Mouse (Mus musculus) forebrain, embryonic 12.5 days (tissue): ENCODE results near the gene Apoc3. TPM values are rescaled to one million over a fixed set of nuclear protein-coding genes. Genes with fewer than 3 reads are reported as not detected.

ENCODE experiments used
- ATAC-seq: fragments of 200-750 bp; cut with Nextera tagmentation; 2 replicates; pipeline ENCODE4 v1.8.0; 2017; ENCODE audit warnings: moderate TSS enrichment; ENCODE audit not compliant: low FRiP score
- H3K27ac ChIP-seq: fragments of 300-500 bp; sonication (generic); 2 replicates; pipeline ENCODE4 v1.5.1; 2016; ENCODE audit warnings: mild to moderate bottlenecking
- H3K27me3 ChIP-seq: fragments of 300-500 bp; sonication (generic); 2 replicates; pipeline ENCODE4 v1.6.1; 2016; ENCODE audit warnings: mild to moderate bottlenecking
- H3K36me3 ChIP-seq: fragments of 300-500 bp; sonication (generic); replicated peaks from 2 replicates; pipeline ENCODE4 v1.6.1; 2016; ENCODE audit warnings: mild to moderate bottlenecking
- H3K4me1 ChIP-seq: fragments of 300-500 bp; sonication (generic); 2 replicates; pipeline ENCODE4 v1.6.1; 2016
- H3K4me2 ChIP-seq: fragments of 300-500 bp; sonication (generic); 2 replicates; pipeline ENCODE4 v1.6.1; 2016; ENCODE audit warnings: mild to moderate bottlenecking, moderate library complexity
- H3K4me3 ChIP-seq: fragments of 300-500 bp; sonication (generic); replicated peaks from 2 replicates; pipeline ENCODE4 v1.5.1; 2016; ENCODE audit warnings: mild to moderate bottlenecking
- H3K9ac ChIP-seq: fragments of 300-500 bp; sonication (generic); 2 replicates; pipeline ENCODE4 v1.6.1; 2016; ENCODE audit warnings: mild to moderate bottlenecking
- H3K9me3 ChIP-seq: fragments of 300-500 bp; sonication (generic); 2 replicates; pipeline ENCODE4 v1.6.1; 2016
- WGBS: fragments of 180-500 bp; shearing (Covaris S2); methylation state at CpG from one replicate; pipeline ENCODE4 v1.1.7; 2016; 5-methylcytosine and 5-hydroxymethylcytosine counted together
- polyA plus RNA-seq: library from polyadenylated mRNA; unstranded; fragments of >200 nt; fragmentation: Nextera tagmentation; extraction: Ambion mirVana; gene quantifications from 2 replicates; pipeline ENCODE4 v1.2.1, GENCODE M21; 2016

The Apoc3 gene
- polyA plus RNA-seq, 1 experiment from 2014 or later = not detected

- Histone ChIP-seq H3K4me2 (no peak overlapping the region), H3K36me3 (no peaks in the 10 kb centered on the region), H3K9ac (no peak overlapping the region), H3K9me3 (no peaks in the 10 kb centered on the region), H3K4me1 (no peaks in the 10 kb centered on the region), H3K27ac (no peak overlapping the region), H3K4me3 (no peak overlapping the region), H3K27me3 (no peaks in the 10 kb centered on the region)
- WGBS = 90% methylated on average over 1 of the region's 1 CpGs
- ATAC-seq = no peak
Measured at GRCm38 (mm10) chr9:46186387-46186786, 49.0 kb downstream of the Apoc3 start.

- Histone ChIP-seq H3K4me2 (no peak overlapping the region), H3K9me3 (no peaks in the 10 kb centered on the region), H3K4me1 (peaks cover 4% of the 10 kb centered on the region; the same call in 1 of the 2 replicates), H3K27me3 (no peaks in the 10 kb centered on the region), H3K27ac (no peak overlapping the region), H3K4me3 (no peak overlapping the region), H3K36me3 (no peaks in the 10 kb centered on the region), H3K9ac (no peak overlapping the region)
- WGBS = 56% methylated on average over 2 of the region's 2 CpGs
- ATAC-seq = no peak
Measured at GRCm38 (mm10) chr9:46185191-46185590, 50.2 kb downstream of the Apoc3 start.

- Histone ChIP-seq H3K27ac (no peak overlapping the region), H3K9me3 (no peaks in the 10 kb centered on the region), H3K4me1 (peaks cover 4% of the 10 kb centered on the region; the same call in 1 of the 2 replicates), H3K9ac (no peak overlapping the region), H3K4me2 (no peak overlapping the region), H3K36me3 (no peaks in the 10 kb centered on the region), H3K27me3 (no peaks in the 10 kb centered on the region), H3K4me3 (no peak overlapping the region)
- no peak for ATAC-seq
- 84% methylated on average over 5 of the region's 5 CpGs for WGBS
Measured at GRCm38 (mm10) chr9:46184542-46184941, 50.9 kb downstream of the Apoc3 start.

Other genes with a start within 250 kb of the Apoc3 start
- gene Pafah1b2, start 222.9 kb downstream of the Apoc3 start, polyA plus RNA-seq = 298 and 341 TPM in 2 replicates
- gene Sik3, start 222.8 kb downstream of the Apoc3 start, polyA plus RNA-seq = 5.9 and 9.8 TPM in 2 replicates
- 1.1 and 1.6 TPM in 2 replicates for gene Apoa1, start 7.1 kb downstream of the Apoc3 start, polyA plus RNA-seq
- gene Apoa4, start 5.1 kb upstream of the Apoc3 start, polyA plus RNA-seq = not detected in 2 replicates
- gene Apoa5, start 33.0 kb upstream of the Apoc3 start, polyA plus RNA-seq = not detected in 2 replicates
- 61.4 and 66.2 TPM in 2 replicates for gene Zpr1, start 37.4 kb upstream of the Apoc3 start, polyA plus RNA-seq
- 24.9 and 25.8 TPM in 2 replicates for gene Bud13, start 47.4 kb upstream of the Apoc3 start, polyA plus RNA-seq
- not detected in 2 replicates for gene 4931429L15Rik, start 84.3 kb upstream of the Apoc3 start, polyA plus RNA-seq